Mouse (Mus musculus) colon, adult 2 months (tissue): ENCODE data around the gene Acad8. TPM values are rescaled to one million over a fixed set of nuclear protein-coding genes. Genes with fewer than 3 reads are reported as not detected.

ENCODE experiments used
- polyA plus RNA-seq: library from polyadenylated mRNA; depleted of rRNA; stranded (reverse); fragments of >200 nt; gene quantifications from 2 replicates; pipeline ENCODE4 v1.2.3, GENCODE M21; 2012; rRNA removed

Gene Acad8
- polyA plus RNA-seq = 12.9 and 15.3 TPM in 2 replicates

DNA sequence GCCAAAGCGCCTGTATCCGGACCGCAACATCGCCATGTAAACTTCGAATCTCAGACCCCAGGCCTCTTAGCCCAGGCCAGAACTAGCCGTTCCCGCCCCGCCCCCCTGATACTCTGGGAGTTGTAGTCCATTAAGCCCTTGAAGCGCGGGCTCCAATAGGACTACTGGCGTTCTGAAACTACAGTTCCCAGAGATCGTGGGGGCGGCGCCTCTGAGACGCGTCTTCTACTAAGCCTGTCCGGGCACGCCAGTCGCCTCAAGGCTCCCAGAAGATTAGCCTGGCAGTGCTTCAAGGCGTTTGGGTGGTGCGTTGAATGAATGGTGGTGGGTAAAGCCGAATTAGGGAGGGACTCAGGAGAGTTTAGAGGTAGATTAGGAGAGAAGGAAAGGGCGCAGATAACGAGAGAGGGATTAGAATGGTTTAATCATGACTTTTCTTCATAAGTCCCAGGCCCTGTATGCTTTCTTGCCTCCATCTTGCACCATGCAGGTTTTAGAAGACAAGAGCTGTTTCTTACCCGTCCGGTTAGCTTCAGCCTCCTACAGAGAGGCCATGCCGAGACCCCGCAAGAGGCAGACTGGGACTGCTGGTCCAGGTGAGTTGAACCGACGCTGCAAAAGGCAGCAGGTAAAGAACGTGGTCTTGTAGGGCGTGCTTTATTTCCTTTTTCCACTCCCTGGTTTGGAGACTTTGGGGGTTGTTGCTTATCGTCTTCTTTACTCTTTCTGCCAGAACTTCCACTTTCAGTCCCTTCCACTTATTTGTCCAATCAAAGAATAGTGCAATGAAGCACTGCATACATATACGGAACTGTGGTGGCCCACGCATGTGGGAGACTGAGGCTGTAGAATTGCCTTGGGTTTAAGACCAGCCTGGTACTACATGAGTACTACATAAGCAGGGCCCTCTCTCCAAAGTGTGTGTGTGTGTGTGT is at the start of gene Acad8, which contains the start of gene Thyn1:
Gene Acad8 (minus strand): TSS at position 106 of the 935 bp plus-strand sequence.
Gene Thyn1 (plus strand): TSS at position 250 of the 935 bp plus-strand sequence.

DNA sequence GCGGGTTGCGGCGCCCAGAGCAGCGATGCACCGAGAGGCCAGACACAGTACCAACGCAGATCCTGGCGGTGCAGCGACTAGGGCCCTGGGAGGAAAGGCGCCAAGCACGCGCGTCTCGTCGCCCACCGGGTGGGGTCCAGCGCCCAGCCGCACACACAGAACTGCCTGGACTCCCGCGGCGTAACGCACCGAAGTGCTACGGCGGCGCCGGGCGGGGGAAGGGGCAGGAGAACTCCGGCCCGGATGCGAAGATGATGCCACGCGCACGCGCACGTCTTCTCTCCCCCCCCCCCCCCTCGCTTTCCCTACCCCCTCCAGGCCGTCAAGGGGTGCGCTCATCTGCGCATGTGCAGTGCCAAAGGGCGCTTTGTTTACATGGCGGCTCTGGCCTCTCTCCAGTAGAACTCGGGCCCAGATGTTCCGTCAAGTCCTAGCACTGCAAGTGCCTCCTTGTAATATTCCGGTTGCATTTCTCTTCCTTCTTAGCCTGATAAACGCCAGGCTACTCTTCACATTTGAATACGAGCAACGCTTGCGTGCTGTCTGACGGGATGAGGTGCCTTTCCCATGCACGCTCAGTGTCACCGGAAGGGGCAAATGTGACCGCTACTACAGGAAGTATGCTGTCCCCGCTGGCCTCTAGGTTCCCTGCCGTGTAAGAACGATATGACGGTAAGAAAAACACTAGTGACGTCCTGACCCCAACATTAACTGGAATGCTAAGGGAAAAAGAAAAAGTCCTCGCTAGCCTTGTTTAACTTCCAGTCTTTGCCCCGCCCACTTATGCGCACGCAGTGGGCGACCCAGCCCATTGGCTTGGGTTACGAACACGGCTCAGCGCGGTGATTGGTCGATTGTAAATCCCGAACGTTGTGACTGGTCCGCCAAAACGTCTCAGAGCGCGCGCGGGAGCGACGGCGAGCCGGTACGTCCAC is 30.7 kb upstream of the Acad8 start, which contains the start of the genes Vps26b and Ncapd3:
Gene Vps26b (minus strand): TSS at position 238 of the 935 bp plus-strand sequence.
Gene Ncapd3 (plus strand): TSS at position 348 of the 935 bp plus-strand sequence.

Other genes starting within 250 kb of the Acad8 start
- gene Glb1l2, start 193.1 kb downstream of the Acad8 start, polyA plus RNA-seq = 0.80 and 0.82 TPM in 2 replicates
- gene Glb1l3, start 138.7 kb downstream of the Acad8 start, polyA plus RNA-seq = not detected in 2 replicates
- not detected in 2 replicates for gene Gm1110, start 76.5 kb downstream of the Acad8 start, polyA plus RNA-seq
- gene Thyn1, start 144 bp upstream of the Acad8 start, polyA plus RNA-seq = 3.4 and 5.8 TPM in 2 replicates
- gene Vps26b, start 30.5 kb upstream of the Acad8 start, polyA plus RNA-seq = 31.3 and 34.3 TPM in 2 replicates
- gene Ncapd3, start 30.6 kb upstream of the Acad8 start, polyA plus RNA-seq = 11.7 and 12.0 TPM in 2 replicates
- gene Jam3, start 155.9 kb upstream of the Acad8 start, polyA plus RNA-seq = 9.1 and 9.9 TPM in 2 replicates